Mouse (Mus musculus): Measurements from ENCODE around the gene Fam184b. TPM values are rescaled to one million over a fixed set of nuclear protein-coding genes. Genes with fewer than 3 reads are reported as not detected.
A peak's percentile ranks its signal among the peaks of the same experiment; 100 is the strongest.

Fam184b gene
- polyA plus RNA-seq, 1 experiment from 2014 or later: 2.4 TPM

GRCm38 (mm10) chr5:45496479-45496878 is 142.9 kb downstream of the Fam184b start:
- H3K4me3 ChIP-seq (ENCODE audit: low read depth, low read length): no peak overlapping the region
- H3K27ac ChIP-seq (replicated peaks; ENCODE audit: low read depth, low read length): no peak overlapping the region
- 87% methylated on average over 4 of the region's 4 CpGs for WGBS
- no peak for ATAC-seq (ENCODE audit: low read depth)
- H3K36me3 ChIP-seq (ENCODE audit: control insufficient read depth, insufficient read depth, low read length): peaks cover 47% of the 10 kb centered on the region
- H3K27me3 ChIP-seq (replicated peaks; ENCODE audit: control insufficient read depth, insufficient read depth, low read length): no peaks in the 10 kb centered on the region
- H3K4me1 ChIP-seq (ENCODE audit: control insufficient read depth, insufficient read depth, low read length): peaks cover 8% of the 10 kb centered on the region
- H3K9me3 ChIP-seq (ENCODE audit: control insufficient read depth, low read length): no peaks in the 10 kb centered on the region
- H3K4me2 ChIP-seq (ENCODE audit: low read depth, low read length): no peak overlapping the region
- no peak overlapping the region for H3K9ac ChIP-seq (ENCODE audit: low read depth, low read length)
- DNase-seq (ENCODE audit: low spot score): no peak

DNA sequence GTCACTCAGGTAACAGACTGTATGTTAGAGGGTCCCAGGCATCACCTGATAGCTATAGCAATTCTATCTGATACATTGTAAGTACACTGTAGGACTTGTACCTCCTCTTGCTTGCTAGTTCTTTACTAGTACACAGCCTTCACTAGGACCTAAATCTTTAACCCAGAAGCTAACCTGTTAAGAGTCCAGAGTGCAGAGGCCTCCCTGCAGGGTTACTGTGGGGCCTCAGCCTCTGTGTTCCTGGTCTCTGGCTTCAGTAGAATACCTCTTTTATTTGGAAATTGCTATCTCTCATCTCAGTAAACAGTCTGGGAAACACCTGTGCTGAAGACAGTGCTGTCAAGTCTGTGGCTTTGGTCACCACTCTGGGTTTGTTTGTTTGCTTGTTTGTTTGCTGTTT is 143.4 kb downstream of the Fam184b start:
- Histone ChIP-seq H3K27me3 (replicated peaks; ENCODE audit: control insufficient read depth, insufficient read depth, low read length) (no peaks in the 10 kb centered on the region), H3K4me1 (ENCODE audit: control insufficient read depth, insufficient read depth, low read length) (peaks cover 8% of the 10 kb centered on the region), H3K27ac (replicated peaks; ENCODE audit: low read depth, low read length) (no peak overlapping the region), H3K9ac (ENCODE audit: low read depth, low read length) (no peak overlapping the region), H3K36me3 (ENCODE audit: control insufficient read depth, insufficient read depth, low read length) (peaks cover 44% of the 10 kb centered on the region), H3K4me2 (ENCODE audit: low read depth, low read length) (no peak overlapping the region), H3K4me3 (ENCODE audit: low read depth, low read length) (no peak overlapping the region), H3K9me3 (ENCODE audit: control insufficient read depth, low read length) (no peaks in the 10 kb centered on the region)
- ATAC-seq (ENCODE audit: low read depth) (no peak), DNase-seq (ENCODE audit: low spot score) (no peak)

DNA sequence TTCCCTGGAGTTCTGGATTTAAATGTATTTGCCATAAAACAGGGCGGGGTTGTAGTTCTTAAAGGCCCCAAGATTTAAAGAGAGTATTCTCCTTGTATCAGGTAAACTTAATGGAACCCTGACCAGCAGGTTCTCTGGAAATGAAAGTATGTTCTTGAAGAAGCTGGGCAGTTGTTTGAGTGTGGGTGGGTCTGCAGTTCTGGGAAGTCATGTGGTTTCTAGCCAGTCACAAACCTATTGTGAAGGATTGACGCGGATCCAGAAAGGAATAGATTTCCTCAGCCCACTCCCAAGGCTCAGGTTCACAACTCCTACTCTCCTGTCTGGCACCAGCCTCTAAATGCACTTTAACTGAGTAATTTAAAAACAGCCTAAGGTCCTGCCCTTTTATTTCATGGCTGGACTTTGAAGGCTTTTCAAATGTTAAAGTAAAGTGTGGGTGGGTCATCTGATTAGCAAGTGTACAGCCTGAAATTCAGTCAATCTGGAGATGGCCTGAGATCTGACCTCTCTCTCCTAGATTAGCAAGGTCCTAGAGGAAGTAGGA is 143.9 kb downstream of the Fam184b start:
- Histone ChIP-seq H3K36me3 (ENCODE audit: control insufficient read depth, insufficient read depth, low read length) (peaks cover 39% of the 10 kb centered on the region), H3K9ac (ENCODE audit: low read depth, low read length) (no peak overlapping the region), H3K9me3 (ENCODE audit: control insufficient read depth, low read length) (no peaks in the 10 kb centered on the region), H3K27ac (replicated peaks; ENCODE audit: low read depth, low read length) (no peak overlapping the region), H3K4me1 (ENCODE audit: control insufficient read depth, insufficient read depth, low read length) (peaks cover 8% of the 10 kb centered on the region), H3K27me3 (replicated peaks; ENCODE audit: control insufficient read depth, insufficient read depth, low read length) (no peaks in the 10 kb centered on the region), H3K4me2 (ENCODE audit: low read depth, low read length) (no peak overlapping the region), H3K4me3 (ENCODE audit: low read depth, low read length) (no peak overlapping the region)
- DNase-seq (ENCODE audit: low spot score): no peak
- ATAC-seq (ENCODE audit: low read depth): no peak
- 82% methylated on average over 3 of the region's 3 CpGs for WGBS

- DNase-seq (ENCODE audit: low spot score) (no peak), ATAC-seq (ENCODE audit: low read depth) (no peak)
- H3K9me3 ChIP-seq (ENCODE audit: control insufficient read depth, low read length): no peaks in the 10 kb centered on the region
- peak overlapping the region; percentile 81 for H3K4me2 ChIP-seq (ENCODE audit: low read depth, low read length)
- H3K9ac ChIP-seq (ENCODE audit: low read depth, low read length): peak overlapping the region; percentile 87
- H3K4me3 ChIP-seq (ENCODE audit: low read depth, low read length): peak overlapping the region; percentile 87
- 61% methylated on average over 9 of the region's 9 CpGs for WGBS
- H3K36me3 ChIP-seq (ENCODE audit: control insufficient read depth, insufficient read depth, low read length): peaks cover 29% of the 10 kb centered on the region
- peaks cover 8% of the 10 kb centered on the region for H3K4me1 ChIP-seq (ENCODE audit: control insufficient read depth, insufficient read depth, low read length)
- no peaks in the 10 kb centered on the region for H3K27me3 ChIP-seq (replicated peaks; ENCODE audit: control insufficient read depth, insufficient read depth, low read length)
- H3K27ac ChIP-seq (replicated peaks; ENCODE audit: low read depth, low read length): no peak overlapping the region
Observed at GRCm38 (mm10) chr5:45494093-45494755, 145.2 kb downstream of the Fam184b start.

GRCm38 (mm10) chr5:45493191-45494092 is 146.0 kb downstream of the Fam184b start, which contains the start of gene Lap3:
TSS of gene Lap3 (plus strand) at chr5:45493374.
- ATAC-seq (ENCODE audit: low read depth): peak; percentile 95
- H3K4me3 ChIP-seq (ENCODE audit: low read depth, low read length): peak within 1 kb of the TSS; percentile 87
- H3K4me2 ChIP-seq (ENCODE audit: low read depth, low read length): peak within 1 kb of the TSS; percentile 81
- peak; percentile 97 for DNase-seq (ENCODE audit: low spot score)
- peak within 1 kb of the TSS; percentile 87 for H3K9ac ChIP-seq (ENCODE audit: low read depth, low read length)
- peaks cover 21% of the 10 kb centered on the region for H3K36me3 ChIP-seq (ENCODE audit: control insufficient read depth, insufficient read depth, low read length)
- H3K27me3 ChIP-seq (replicated peaks; ENCODE audit: control insufficient read depth, insufficient read depth, low read length): no peaks in the 10 kb centered on the region
- H3K4me1 ChIP-seq (ENCODE audit: control insufficient read depth, insufficient read depth, low read length): peaks cover 8% of the 10 kb centered on the region
- H3K9me3 ChIP-seq (ENCODE audit: control insufficient read depth, low read length): no peaks in the 10 kb centered on the region
- WGBS: under 1% methylated on average over 50 of the region's 78 CpGs
- peak within 1 kb of the TSS; percentile 75 for H3K27ac ChIP-seq (replicated peaks; ENCODE audit: low read depth, low read length)

GRCm38 (mm10) chr5:45491776-45492175 is 147.6 kb downstream of the Fam184b start:
- Histone ChIP-seq H3K9ac (ENCODE audit: low read depth, low read length) (no peak overlapping the region), H3K4me3 (ENCODE audit: low read depth, low read length) (no peak overlapping the region), H3K9me3 (ENCODE audit: control insufficient read depth, low read length) (no peaks in the 10 kb centered on the region), H3K4me1 (ENCODE audit: control insufficient read depth, insufficient read depth, low read length) (peaks cover 8% of the 10 kb centered on the region), H3K36me3 (ENCODE audit: control insufficient read depth, insufficient read depth, low read length) (peaks cover 4% of the 10 kb centered on the region; the same call in 1 of the 2 replicates), H3K4me2 (ENCODE audit: low read depth, low read length) (no peak overlapping the region), H3K27ac (replicated peaks; ENCODE audit: low read depth, low read length) (no peak overlapping the region), H3K27me3 (replicated peaks; ENCODE audit: control insufficient read depth, insufficient read depth, low read length) (no peaks in the 10 kb centered on the region)
- no peak for ATAC-seq (ENCODE audit: low read depth)
- DNase-seq (ENCODE audit: low spot score): no peak
- WGBS: 67% methylated on average over 4 of the region's 4 CpGs

GRCm38 (mm10) chr5:45483654-45484053 is 155.8 kb downstream of the Fam184b start:
- WGBS: 74% methylated on average over 1 of the region's 1 CpGs
- Histone ChIP-seq H3K27me3 (replicated peaks; ENCODE audit: control insufficient read depth, insufficient read depth, low read length) (no peaks in the 10 kb centered on the region), H3K4me2 (ENCODE audit: low read depth, low read length) (no peak overlapping the region), H3K9me3 (ENCODE audit: control insufficient read depth, low read length) (no peaks in the 10 kb centered on the region), H3K4me1 (ENCODE audit: control insufficient read depth, insufficient read depth, low read length) (no peaks in the 10 kb centered on the region), H3K27ac (replicated peaks; ENCODE audit: low read depth, low read length) (no peak overlapping the region), H3K36me3 (ENCODE audit: control insufficient read depth, insufficient read depth, low read length) (no peaks in the 10 kb centered on the region), H3K9ac (ENCODE audit: low read depth, low read length) (no peak overlapping the region), H3K4me3 (ENCODE audit: low read depth, low read length) (no peak overlapping the region)
- DNase-seq (ENCODE audit: low spot score): no peak
- no peak for ATAC-seq (ENCODE audit: low read depth)

DNA sequence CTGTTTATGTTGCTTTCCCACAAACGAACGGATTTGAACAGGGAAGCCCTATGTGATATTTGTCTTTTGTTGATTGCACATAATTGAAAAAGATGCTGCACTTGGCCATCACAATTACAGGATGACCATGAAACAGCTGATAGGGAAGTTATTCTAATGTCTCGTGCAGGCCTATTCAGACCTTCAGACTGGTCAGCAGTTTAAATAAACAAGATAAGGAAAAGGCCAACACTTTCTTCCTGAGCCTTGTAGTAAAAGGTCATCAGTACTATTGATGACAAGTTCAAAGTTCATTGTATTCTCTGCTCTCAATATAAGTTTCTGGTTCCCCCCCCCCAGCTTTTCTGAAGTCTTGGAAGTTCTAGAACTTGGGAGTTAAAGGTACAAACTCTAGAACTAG is 156.8 kb downstream of the Fam184b start:
- DNase-seq (ENCODE audit: low spot score) (no peak), ATAC-seq (ENCODE audit: low read depth) (no peak)
- no peak overlapping the region for H3K4me2 ChIP-seq (ENCODE audit: low read depth, low read length)
- no peak overlapping the region for H3K9ac ChIP-seq (ENCODE audit: low read depth, low read length)
- WGBS: 69% methylated on average over 3 of the region's 3 CpGs
- H3K4me3 ChIP-seq (ENCODE audit: low read depth, low read length): no peak overlapping the region
- no peaks in the 10 kb centered on the region for H3K27me3 ChIP-seq (replicated peaks; ENCODE audit: control insufficient read depth, insufficient read depth, low read length)
- H3K36me3 ChIP-seq (ENCODE audit: control insufficient read depth, insufficient read depth, low read length): no peaks in the 10 kb centered on the region
- no peaks in the 10 kb centered on the region for H3K9me3 ChIP-seq (ENCODE audit: control insufficient read depth, low read length)
- no peaks in the 10 kb centered on the region for H3K4me1 ChIP-seq (ENCODE audit: control insufficient read depth, insufficient read depth, low read length)
- H3K27ac ChIP-seq (replicated peaks; ENCODE audit: low read depth, low read length): no peak overlapping the region
